Comparison of ENCODE assay signal across 7 mouse cellular contexts in genomic region chr11:114795231-114795746, GRCm38 (mm10). TPM values are rescaled to one million over a fixed set of nuclear protein-coding genes. Genes with fewer than 3 reads are reported as not detected.
A peak's percentile ranks its signal among the peaks of the same experiment; 100 is the strongest.
DNase-seq lines count a peak whose midpoint lies in the region; ATAC-seq and TF ChIP-seq lines count a peak whose summit lies in the region.

No protein-coding gene starts in this region.

- H3K36me3 ChIP-seq in hindbrain, postnatal 0 days (ENCODE audit: insufficient read depth, low read length) = no peaks in the 10 kb centered on the region

- 0% methylated on average over 7 of the region's 7 CpGs for WGBS in hindbrain, postnatal 0 days

- no peaks in the 10 kb centered on the region for H3K27me3 ChIP-seq in hindbrain, postnatal 0 days (ENCODE audit: insufficient read depth, low read length)

- H3K9ac ChIP-seq in hindbrain, postnatal 0 days (replicated peaks; ENCODE audit: low read length) = peak overlapping the region; percentile 46

- ATAC-seq in hindbrain, postnatal 0 days = peak; percentile 84
- ATAC-seq in megakaryocyte-erythroid progenitor cell, adult 5-6 weeks (replicated peaks; ENCODE audit: low FRiP score, low TSS enrichment, poor library complexity, severe bottlenecking) = 0 out of 2 replicates have a peak, but pooled peaks have one; percentile 41

- peak overlapping the region; percentile 32 for H3K4me3 ChIP-seq in hindbrain, postnatal 0 days (ENCODE audit: low read length)

- H3K27ac ChIP-seq in hindbrain, postnatal 0 days = peak overlapping the region; percentile 95

- H3K4me2 ChIP-seq in hindbrain, postnatal 0 days (ENCODE audit: low read depth, low read length) = peak overlapping the region; percentile 68

- DNase-seq in adrenal gland, postnatal 14 days = peak; percentile 47
- DNase-seq in cerebellum, adult 9-10 months = peak; percentile 97
- DNase-seq in frontal cortex, adult 2 months (ENCODE audit: extremely low spot score in 1 of 2, low spot score in 1 of 2) = peak; percentile 91 to 96
- DNase-seq in hindbrain, postnatal 0 days (ENCODE audit: low spot score) = peak; percentile 95
- peak; percentile 71 to 97 for DNase-seq in left cerebral cortex, adult 8-10 months (ENCODE audit: low spot score in 2 of 2)
- peak; percentile 92 to 94 for DNase-seq in right cerebral cortex, postnatal 36 days (ENCODE audit: low spot score in 2 of 2)

- H3K9me3 ChIP-seq in hindbrain, postnatal 0 days (ENCODE audit: low read length) = no peaks in the 10 kb centered on the region

- peak; percentile 59 for TF ChIP-seq CTCF in hindbrain, postnatal 0 days (IDR thresholded peaks at IDR 0.05; ENCODE audit: low read depth)

- H3K4me1 ChIP-seq in hindbrain, postnatal 0 days (ENCODE audit: insufficient read depth, low read length) = peaks cover 42% of the 10 kb centered on the region

RNA-seq across cellular contexts. Expression of gene Btbd17, which starts 0.5 kb away (rescaled TPM):
- total RNA-seq in adrenal gland, postnatal 14 days (2021) = not detected in 2 replicates
- polyA plus RNA-seq in frontal cortex, adult 2 months (2012; rRNA removed) = 55.1 and 55.7 TPM in 2 replicates
- total RNA-seq in hindbrain, postnatal 0 days (2014; rRNA removed) = 84.6 and 94.0 TPM in 2 replicates
- 30.4 and 31.1 TPM in 2 replicates for polyA plus RNA-seq in hindbrain, postnatal 0 days (2015; fragmentation: Nextera tagmentation; extraction: Ambion mirVana)
- 10 to 100 TPM; 21.5 to 28.4 (median 23.1) TPM for total RNA-seq in left cerebral cortex, adult 8-10 months (2022)
- total RNA-seq in megakaryocyte-erythroid progenitor cell, adult 5-6 weeks (2014; fragmentation: Nextera tagmentation) = not detected in 2 replicates
- not detected in 2 replicates for total RNA-seq in megakaryocyte-erythroid progenitor cell, adult 5-6 weeks (2017)

RNA-seq across cellular contexts. Expression of gene Gpr142, which starts 3.4 kb away (rescaled TPM):
- total RNA-seq in adrenal gland, postnatal 14 days (2021) = not detected in 2 replicates
- 0.08 TPM in 1 of 2 replicates, not detected in the other for polyA plus RNA-seq in frontal cortex, adult 2 months (2012; rRNA removed)
- 0.58 TPM in 1 of 2 replicates, not detected in the other for total RNA-seq in hindbrain, postnatal 0 days (2014; rRNA removed)
- not detected in 2 replicates for polyA plus RNA-seq in hindbrain, postnatal 0 days (2015; fragmentation: Nextera tagmentation; extraction: Ambion mirVana)
- total RNA-seq in left cerebral cortex, adult 8-10 months (2022) = not detected
- not detected in 2 replicates for total RNA-seq in megakaryocyte-erythroid progenitor cell, adult 5-6 weeks (2014; fragmentation: Nextera tagmentation)
- total RNA-seq in megakaryocyte-erythroid progenitor cell, adult 5-6 weeks (2017) = not detected in 2 replicates

RNA-seq across cellular contexts. Expression of gene Kif19a, which starts 30.1 kb away (rescaled TPM):
- total RNA-seq in adrenal gland, postnatal 14 days (2021) = 0.41 and 0.56 TPM in 2 replicates
- polyA plus RNA-seq in frontal cortex, adult 2 months (2012; rRNA removed) = 5.0 and 5.8 TPM in 2 replicates
- total RNA-seq in hindbrain, postnatal 0 days (2014; rRNA removed) = 7.4 and 13.5 TPM in 2 replicates
- polyA plus RNA-seq in hindbrain, postnatal 0 days (2015; fragmentation: Nextera tagmentation; extraction: Ambion mirVana) = 0.99 and 1.6 TPM in 2 replicates
- total RNA-seq in left cerebral cortex, adult 8-10 months (2022) = 1 to 10 TPM; 2.4 to 3.4 (median 3.1) TPM
- not detected in 2 replicates for total RNA-seq in megakaryocyte-erythroid progenitor cell, adult 5-6 weeks (2014; fragmentation: Nextera tagmentation)
- total RNA-seq in megakaryocyte-erythroid progenitor cell, adult 5-6 weeks (2017) = not detected in 2 replicates

RNA-seq across cellular contexts. Expression of gene Gprc5c, which starts 55.7 kb away (rescaled TPM):
- 16.6 and 18.6 TPM in 2 replicates for total RNA-seq in adrenal gland, postnatal 14 days (2021)
- 3.5 and 4.7 TPM in 2 replicates for polyA plus RNA-seq in frontal cortex, adult 2 months (2012; rRNA removed)
- 12.8 and 14.1 TPM in 2 replicates for total RNA-seq in hindbrain, postnatal 0 days (2014; rRNA removed)
- polyA plus RNA-seq in hindbrain, postnatal 0 days (2015; fragmentation: Nextera tagmentation; extraction: Ambion mirVana) = 7.5 and 7.8 TPM in 2 replicates
- 1 to 10 TPM; 4.6 to 5.6 (median 5.4) TPM for total RNA-seq in left cerebral cortex, adult 8-10 months (2022)
- total RNA-seq in megakaryocyte-erythroid progenitor cell, adult 5-6 weeks (2014; fragmentation: Nextera tagmentation) = not detected in 2 replicates
- total RNA-seq in megakaryocyte-erythroid progenitor cell, adult 5-6 weeks (2017) = not detected in 2 replicates

Comparison
In these comparisons a context has a peak if more than half of its experiments do, and no peak if none do; other contexts are left out.
1. Peak in every context shown above with its lines: DNase-seq, ATAC-seq, H3K4me3 ChIP-seq and H3K27ac ChIP-seq.
2. DNase-seq: peak in every context shown above with its lines; median percentile 97 in cerebellum, adult 9-10 months; 95 in hindbrain, postnatal 0 days; 94 in frontal cortex, adult 2 months; 93 in right cerebral cortex, postnatal 36 days; 84 in left cerebral cortex, adult 8-10 months; 47 in adrenal gland, postnatal 14 days.
3. RNA of gene Btbd17, which starts 0.5 kb away (total RNA-seq): 84.6 to 94.0 TPM in hindbrain, postnatal 0 days and 21.5 to 28.4 TPM in left cerebral cortex, adult 8-10 months; not detected in adrenal gland, postnatal 14 days and not detected in megakaryocyte-erythroid progenitor cell, adult 5-6 weeks; every median in the first group is over 10 times any median in the second.